Mouse (Mus musculus) midbrain, embryonic 12.5 days (tissue): Measurements from ENCODE around the gene Cenpl. TPM values are rescaled to one million over a fixed set of nuclear protein-coding genes. Genes with fewer than 3 reads are reported as not detected.

Experiments
- ATAC-seq: fragments of 200-750 bp; cut with Nextera tagmentation; 2 replicates; pipeline ENCODE4 v1.8.0; 2017; ENCODE audit warnings: low read depth, moderate TSS enrichment, moderate library complexity; ENCODE audit not compliant: low FRiP score
- H3K27ac ChIP-seq: fragments of 300-500 bp; sonication (generic); replicated peaks from 2 replicates; pipeline ENCODE4 v1.5.1; 2016; ENCODE audit warnings: mild to moderate bottlenecking
- H3K27me3 ChIP-seq: fragments of 300-500 bp; sonication (generic); 2 replicates; pipeline ENCODE4 v1.6.1; 2016; ENCODE audit warnings: mild to moderate bottlenecking
- H3K36me3 ChIP-seq: fragments of 300-500 bp; sonication (generic); 2 replicates; pipeline ENCODE4 v1.6.1; 2016
- H3K4me1 ChIP-seq: fragments of 300-500 bp; sonication (generic); 2 replicates; pipeline ENCODE4 v1.6.1; 2016
- H3K4me2 ChIP-seq: fragments of 300-500 bp; sonication (generic); replicated peaks from 2 replicates; pipeline ENCODE4 v1.6.1; 2016; ENCODE audit warnings: mild to moderate bottlenecking, moderate library complexity
- H3K4me3 ChIP-seq: fragments of 300-500 bp; sonication (generic); 2 replicates; pipeline ENCODE4 v1.5.1; 2016; ENCODE audit warnings: mild to moderate bottlenecking
- H3K9ac ChIP-seq: fragments of 300-500 bp; sonication (generic); replicated peaks from 2 replicates; pipeline ENCODE4 v1.6.1; 2016; ENCODE audit warnings: mild to moderate bottlenecking, moderate library complexity
- H3K9me3 ChIP-seq: fragments of 300-500 bp; sonication (generic); 2 replicates; pipeline ENCODE4 v1.6.1; 2016; ENCODE audit warnings: mild to moderate bottlenecking
- WGBS: fragments of 180-500 bp; shearing (Covaris S2); methylation state at CpG from one replicate; pipeline ENCODE4 v1.1.7; 2016; 5-methylcytosine and 5-hydroxymethylcytosine counted together
- polyA plus RNA-seq: library from polyadenylated mRNA; unstranded; fragments of >200 nt; fragmentation: Nextera tagmentation; extraction: Ambion mirVana; gene quantifications from 2 replicates; pipeline ENCODE4 v1.2.1, GENCODE M21; 2016

Cenpl gene
- polyA plus RNA-seq, 1 experiment from 2014 or later = 32.2 TPM

DNA sequence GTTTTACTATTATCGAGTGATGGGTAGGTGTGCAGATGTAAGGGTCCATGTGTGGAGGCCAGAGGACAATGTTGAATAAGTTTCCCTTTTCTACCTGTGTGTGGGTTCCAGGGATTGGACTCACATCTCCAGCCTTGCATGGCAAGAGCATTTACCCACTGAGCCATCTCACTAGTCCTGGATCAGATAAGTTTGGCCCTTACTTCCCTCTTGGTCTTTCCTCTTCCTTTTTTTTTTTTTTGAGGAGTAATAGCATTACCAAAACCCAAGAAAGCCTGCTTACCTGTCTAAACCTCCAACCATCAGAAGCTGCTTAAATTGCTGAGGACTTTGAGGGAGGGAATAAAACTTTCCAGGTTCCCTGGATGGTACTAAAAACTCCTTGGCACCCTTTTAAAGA, 13.3 kb upstream of the Cenpl start:
- 97% methylated on average over 1 of the region's 1 CpGs for WGBS
- no peak for ATAC-seq
- peaks cover 32% of the 10 kb centered on the region for H3K36me3 ChIP-seq

DNA sequence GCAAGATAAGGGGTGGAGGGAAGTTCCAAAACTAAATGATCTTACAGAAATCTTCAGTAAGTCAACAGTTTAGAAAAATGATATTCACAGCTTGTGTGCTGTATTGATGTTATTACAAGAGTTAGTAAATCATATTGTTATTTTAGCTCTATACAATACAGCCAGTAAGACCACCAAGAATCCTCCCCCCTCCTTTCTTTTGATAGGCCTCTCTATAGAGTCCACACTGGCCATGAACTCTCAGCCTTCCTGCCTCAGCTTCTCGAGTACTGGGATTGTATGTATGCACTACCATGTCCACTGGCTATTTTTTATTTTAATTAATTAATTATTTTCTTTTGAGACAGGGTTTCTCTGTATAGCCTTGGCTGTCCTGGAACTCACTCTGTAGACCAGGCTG, 7.2 kb upstream of the Cenpl start:
- no peak for ATAC-seq
- no peaks in the 10 kb centered on the region for H3K4me1 ChIP-seq

More for the DNA sequence above, 13.3 kb upstream of the Cenpl start:
- no peaks in the 10 kb centered on the region for H3K4me1 ChIP-seq
- H3K9me3 ChIP-seq = no peaks in the 10 kb centered on the region
- H3K4me2 ChIP-seq = no peak overlapping the region
- H3K27ac ChIP-seq = no peak overlapping the region
- H3K9ac ChIP-seq = no peak overlapping the region
- H3K27me3 ChIP-seq = no peaks in the 10 kb centered on the region
- H3K4me3 ChIP-seq = no peak overlapping the region

DNA sequence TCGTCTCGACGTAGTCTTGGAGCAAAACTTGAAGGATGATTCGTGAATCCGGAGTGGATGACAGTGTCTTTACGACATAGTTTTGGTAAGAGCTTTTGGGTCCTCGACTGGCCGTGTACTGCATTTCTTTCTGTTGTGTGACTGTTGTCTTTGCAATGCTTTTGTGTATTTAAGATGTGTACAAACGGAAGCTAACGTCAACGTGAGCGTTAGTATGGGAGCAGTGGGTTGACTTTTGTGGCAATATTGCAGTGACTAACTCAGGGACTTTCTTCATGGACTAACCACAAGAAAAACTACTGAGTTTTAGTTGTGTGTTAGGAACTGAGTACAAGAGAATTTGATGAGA, 733 bp downstream of the Cenpl start:
- Histone ChIP-seq H3K4me1 (peaks cover 32% of the 10 kb centered on the region), H3K9ac (peak overlapping the region; percentile 67), H3K4me2 (peak overlapping the region; percentile 59), H3K4me3 (peak overlapping the region; percentile 79), H3K27me3 (no peaks in the 10 kb centered on the region), H3K27ac (no peak overlapping the region; the same call in 1 of the 2 replicates), H3K36me3 (no peaks in the 10 kb centered on the region), H3K9me3 (no peaks in the 10 kb centered on the region)
- ATAC-seq = no peak
- under 1% methylated on average over 12 of the region's 12 CpGs for WGBS

More for the DNA sequence above, 7.2 kb upstream of the Cenpl start:
- 76% methylated on average over 1 of the region's 1 CpGs for WGBS
- Histone ChIP-seq H3K36me3 (peaks cover 10% of the 10 kb centered on the region), H3K9ac (no peak overlapping the region), H3K4me3 (no peak overlapping the region), H3K9me3 (no peaks in the 10 kb centered on the region), H3K27ac (no peak overlapping the region), H3K4me2 (no peak overlapping the region), H3K27me3 (no peaks in the 10 kb centered on the region)

DNA sequence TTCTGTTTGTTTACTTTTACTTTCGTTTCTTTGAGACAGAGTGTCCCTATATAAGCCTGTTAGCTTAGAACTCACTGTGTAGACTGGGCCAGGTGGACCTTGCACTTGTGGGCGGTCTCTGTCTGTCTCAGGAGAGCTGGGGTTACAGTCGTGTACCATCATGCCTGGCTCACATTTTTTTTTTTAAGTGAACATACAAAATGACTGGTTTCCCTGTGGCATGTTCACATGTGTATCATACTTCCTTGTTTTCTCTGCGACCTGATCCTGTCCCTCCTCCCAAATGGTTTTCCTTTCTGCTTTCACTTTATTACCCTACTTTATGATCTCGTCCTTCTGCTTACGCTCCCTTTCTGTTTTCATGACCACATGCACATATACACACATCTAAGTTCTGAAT, 5.7 kb downstream of the Cenpl start:
- Histone ChIP-seq H3K4me1 (peaks cover 29% of the 10 kb centered on the region), H3K9ac (no peak overlapping the region), H3K27me3 (no peaks in the 10 kb centered on the region), H3K4me3 (no peak overlapping the region), H3K4me2 (no peak overlapping the region), H3K9me3 (no peaks in the 10 kb centered on the region), H3K27ac (no peak overlapping the region), H3K36me3 (peaks cover 5% of the 10 kb centered on the region; the same call in 1 of the 2 replicates)
- 92% methylated on average over 6 of the region's 6 CpGs for WGBS
- ATAC-seq = no peak

DNA sequence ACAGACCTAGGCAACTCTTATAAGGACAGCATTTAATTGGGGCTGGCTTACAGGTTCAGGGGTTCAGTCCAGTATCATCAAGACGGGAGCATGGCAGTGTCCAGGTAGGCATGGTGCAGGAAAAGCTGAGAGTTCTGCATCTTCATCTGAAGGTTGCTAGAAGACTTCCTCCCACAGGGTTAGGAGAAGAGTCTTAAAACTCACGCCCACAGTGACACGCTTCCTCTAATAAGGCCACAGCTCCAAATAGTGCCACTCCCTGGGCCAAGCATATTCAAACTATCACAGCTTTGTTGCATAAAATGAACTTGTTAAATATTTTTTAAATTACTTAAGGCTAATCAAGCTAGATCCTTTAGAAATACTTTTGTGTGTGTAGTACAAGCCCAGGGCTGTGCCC, 6.7 kb downstream of the Cenpl start:
- Histone ChIP-seq H3K4me2 (no peak overlapping the region), H3K36me3 (peaks cover 9% of the 10 kb centered on the region; the same call in 1 of the 2 replicates)
- 92% methylated on average over 3 of the region's 3 CpGs for WGBS

DNA sequence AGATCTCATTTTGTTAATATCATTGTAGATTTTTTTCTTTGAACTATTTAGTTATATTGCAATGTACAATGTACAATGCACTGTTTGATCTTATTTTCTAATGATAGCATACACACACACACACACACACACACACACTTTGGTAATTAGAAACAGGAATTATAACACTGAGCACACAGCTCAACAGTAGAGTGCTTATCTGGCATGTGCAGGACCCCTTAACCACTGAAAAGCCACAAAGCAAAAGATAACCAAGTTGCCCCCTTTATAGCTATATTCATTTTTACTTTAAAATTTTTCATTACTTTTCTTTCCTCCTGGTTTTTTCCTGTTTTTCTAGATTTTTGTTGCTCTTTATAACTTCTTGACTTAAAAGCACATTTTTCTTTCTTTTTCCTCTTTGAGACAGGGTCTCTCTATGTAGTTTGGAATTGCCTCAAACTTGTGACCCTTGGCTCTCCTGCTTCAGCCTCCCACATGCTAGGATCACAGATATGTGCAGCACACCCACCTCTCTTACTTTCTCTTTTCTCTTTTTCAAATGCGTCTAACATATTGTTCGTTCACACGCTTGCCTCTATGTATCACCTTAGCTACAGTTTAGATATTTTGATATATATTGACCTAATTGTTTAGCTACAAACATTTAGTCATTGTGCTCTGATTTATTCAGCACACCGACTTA, 29.4 kb downstream of the Cenpl start:
- WGBS = 97% methylated on average over 4 of the region's 4 CpGs
- H3K27ac ChIP-seq = no peak overlapping the region
- no peaks in the 10 kb centered on the region for H3K9me3 ChIP-seq
- no peak overlapping the region for H3K4me3 ChIP-seq
- ATAC-seq = no peak
- peaks cover 40% of the 10 kb centered on the region for H3K36me3 ChIP-seq
- no peak overlapping the region for H3K9ac ChIP-seq
- H3K4me2 ChIP-seq = no peak overlapping the region
- H3K27me3 ChIP-seq = no peaks in the 10 kb centered on the region
- no peaks in the 10 kb centered on the region for H3K4me1 ChIP-seq

More for the DNA sequence above, 6.7 kb downstream of the Cenpl start:
- Histone ChIP-seq H3K9ac (no peak overlapping the region), H3K27me3 (no peaks in the 10 kb centered on the region), H3K27ac (no peak overlapping the region), H3K4me3 (no peak overlapping the region), H3K4me1 (peaks cover 19% of the 10 kb centered on the region), H3K9me3 (no peaks in the 10 kb centered on the region)
- no peak for ATAC-seq

DNA sequence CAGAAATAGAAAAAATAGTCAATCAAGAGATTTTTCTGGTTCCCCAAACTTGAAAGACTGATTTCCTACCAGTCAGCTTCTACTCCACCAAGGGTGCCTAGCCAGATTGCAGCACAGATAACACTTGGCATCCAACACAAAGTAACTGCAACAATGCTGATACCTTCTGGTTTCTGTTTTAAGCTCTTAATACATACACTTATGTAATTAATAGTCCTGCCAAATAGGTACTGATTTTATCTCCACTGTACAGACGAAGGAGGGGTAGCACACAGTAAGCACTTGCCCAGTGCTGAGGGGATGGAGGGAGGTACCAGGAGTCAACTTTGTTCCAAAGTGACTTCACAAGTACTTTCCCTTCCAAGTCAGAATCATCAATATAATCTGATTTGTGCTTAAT, 33.3 kb downstream of the Cenpl start:
- H3K4me2 ChIP-seq = no peak overlapping the region
- no peaks in the 10 kb centered on the region for H3K4me1 ChIP-seq
- peaks cover 27% of the 10 kb centered on the region for H3K36me3 ChIP-seq
- H3K9ac ChIP-seq = no peak overlapping the region
- no peak overlapping the region for H3K4me3 ChIP-seq
- WGBS = 93% methylated on average over 1 of the region's 1 CpGs
- ATAC-seq = no peak
- no peak overlapping the region for H3K27ac ChIP-seq
- no peaks in the 10 kb centered on the region for H3K27me3 ChIP-seq
- no peaks in the 10 kb centered on the region for H3K9me3 ChIP-seq

DNA sequence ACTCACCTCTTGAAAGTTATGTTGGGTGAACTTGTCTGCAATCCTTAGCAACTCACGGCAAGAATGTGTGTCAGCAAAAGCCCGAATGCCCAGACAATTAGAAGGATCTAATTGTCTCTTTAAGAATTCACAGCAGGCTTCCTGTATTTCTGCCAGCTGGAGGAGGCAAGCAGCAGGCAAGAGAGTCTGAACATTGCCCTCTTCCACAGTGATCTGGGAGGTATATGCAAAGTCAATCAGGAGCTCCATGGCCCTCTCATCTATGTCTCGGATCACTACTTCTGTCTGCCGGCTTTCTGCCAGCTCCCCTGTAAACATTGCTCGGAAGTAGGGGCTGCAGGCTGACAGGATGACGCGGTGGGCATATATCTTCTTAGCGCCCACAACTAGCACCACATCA, 38.7 kb downstream of the Cenpl start:
- no peak overlapping the region for H3K4me2 ChIP-seq
- no peak overlapping the region for H3K9ac ChIP-seq
- WGBS = 87% methylated on average over 8 of the region's 8 CpGs
- H3K27me3 ChIP-seq = no peaks in the 10 kb centered on the region
- H3K4me3 ChIP-seq = no peak overlapping the region
- peaks cover 18% of the 10 kb centered on the region for H3K36me3 ChIP-seq
- no peak overlapping the region for H3K27ac ChIP-seq
- ATAC-seq = no peak
- H3K4me1 ChIP-seq = no peaks in the 10 kb centered on the region
- H3K9me3 ChIP-seq = no peaks in the 10 kb centered on the region

DNA sequence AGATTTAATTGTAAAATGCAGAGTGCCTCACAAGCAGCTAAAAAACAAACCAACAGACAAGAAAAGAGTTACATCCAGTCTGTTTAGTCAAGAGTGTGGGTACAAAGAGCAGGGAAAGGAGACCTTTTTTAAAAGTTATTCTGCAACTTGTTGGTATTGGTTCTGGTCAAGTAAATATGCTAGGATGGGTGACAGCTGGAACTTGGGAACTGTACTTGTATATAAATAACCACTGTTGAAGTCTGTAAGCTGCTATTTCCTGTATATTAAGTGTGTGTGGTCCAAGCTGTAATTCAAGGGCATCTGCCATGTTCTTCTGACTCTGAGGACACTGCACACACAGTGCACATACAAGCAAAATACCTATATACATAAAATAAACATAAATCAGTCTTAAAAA, 44.1 kb downstream of the Cenpl start:
- Histone ChIP-seq H3K27ac (no peak overlapping the region), H3K4me2 (no peak overlapping the region), H3K4me1 (no peaks in the 10 kb centered on the region), H3K9ac (no peak overlapping the region), H3K4me3 (no peak overlapping the region), H3K27me3 (no peaks in the 10 kb centered on the region), H3K9me3 (no peaks in the 10 kb centered on the region), H3K36me3 (peaks cover 2% of the 10 kb centered on the region; the same call in 1 of the 2 replicates)
- no peak for ATAC-seq

DNA sequence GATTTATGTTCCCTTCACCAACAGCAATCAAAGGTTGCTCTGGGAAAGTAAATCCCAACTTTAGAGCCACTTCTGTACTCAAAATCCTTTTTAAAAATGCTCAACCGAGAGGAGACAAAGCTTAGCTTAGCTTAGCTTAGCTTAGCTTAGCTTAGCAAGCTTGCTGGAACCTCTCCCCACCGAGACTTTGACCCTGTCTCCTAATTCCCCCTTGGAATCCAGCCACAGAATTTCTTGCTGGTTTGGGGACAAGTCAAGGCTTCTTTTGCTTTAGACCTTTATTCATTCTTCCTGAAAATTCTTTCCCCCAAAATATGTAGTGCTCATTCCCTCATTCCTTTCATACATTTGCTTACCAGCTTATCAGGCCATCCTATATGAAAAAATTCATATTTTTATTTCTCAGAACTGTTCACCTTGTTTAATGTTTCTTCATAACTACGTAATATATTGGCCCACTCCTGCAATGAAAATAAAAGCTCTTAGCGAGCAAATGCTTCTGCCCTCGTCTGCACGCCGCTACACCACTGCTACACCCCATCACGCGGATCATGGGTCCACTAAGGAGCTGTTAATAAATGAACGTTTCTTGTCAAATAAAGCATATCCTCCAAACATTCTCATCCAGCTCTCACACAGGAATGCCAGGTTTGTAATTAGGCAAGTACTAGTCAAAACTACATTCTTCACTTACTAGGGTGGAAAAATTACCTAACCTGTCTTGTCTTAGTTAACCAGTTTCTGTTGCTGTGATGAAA, 52.3 kb downstream of the Cenpl start:
- Histone ChIP-seq H3K36me3 (peaks cover 6% of the 10 kb centered on the region; the same call in 1 of the 2 replicates), H3K9me3 (no peaks in the 10 kb centered on the region), H3K9ac (no peak overlapping the region), H3K4me2 (no peak overlapping the region), H3K4me1 (no peaks in the 10 kb centered on the region), H3K27me3 (no peaks in the 10 kb centered on the region), H3K4me3 (no peak overlapping the region), H3K27ac (no peak overlapping the region)
- ATAC-seq = no peak
- WGBS = 92% methylated on average over 10 of the region's 10 CpGs

DNA sequence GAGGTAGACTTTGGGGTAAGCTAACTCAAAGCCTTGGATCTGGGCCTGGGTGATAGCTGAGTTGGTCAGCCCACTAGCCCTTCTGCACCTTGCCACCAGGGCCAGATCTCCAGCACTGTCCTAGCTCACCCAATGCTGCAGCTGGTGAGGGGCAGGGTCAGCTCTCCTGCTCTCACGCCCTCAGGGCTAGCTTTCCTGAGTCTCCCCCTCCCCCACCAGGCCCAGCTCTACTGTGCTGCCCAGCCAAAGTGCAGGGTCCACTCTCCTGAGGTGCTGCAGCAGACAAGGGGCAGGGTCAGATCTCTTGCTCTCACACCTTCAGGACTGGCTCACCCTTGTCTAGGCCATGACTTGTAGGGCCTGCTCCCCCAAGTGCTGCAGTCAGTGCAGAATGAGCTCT, 55.9 kb downstream of the Cenpl start:
- Histone ChIP-seq H3K36me3 (peaks cover 6% of the 10 kb centered on the region; the same call in 1 of the 2 replicates), H3K9me3 (no peaks in the 10 kb centered on the region), H3K27me3 (no peaks in the 10 kb centered on the region), H3K27ac (no peak overlapping the region), H3K4me1 (peaks cover 10% of the 10 kb centered on the region), H3K4me2 (no peak overlapping the region), H3K9ac (no peak overlapping the region), H3K4me3 (no peak overlapping the region)
- ATAC-seq = no peak
- WGBS = 78% methylated on average over 1 of the region's 1 CpGs
